Mouse (Mus musculus) heart, embryonic 14.5 days (tissue): ENCODE data around the gene Krt90. TPM values are rescaled to one million over a fixed set of nuclear protein-coding genes. Genes with fewer than 3 reads are reported as not detected.

Experiments used
- ATAC-seq: fragments of 200-750 bp; cut with Nextera tagmentation; 2 replicates; pipeline ENCODE4 v1.8.0; 2017; ENCODE audit warnings: low read depth, moderate TSS enrichment; ENCODE audit not compliant: insufficient number of reproducible peaks, insufficient read depth, low FRiP score
- H3K27ac ChIP-seq, 2 experiments: fragments of 200-500 bp in 1 of 2; fragments of 300-500 bp in 1 of 2; sonication (generic) in 1 of 2; replicated peaks in 1 of 2; 2 replicates each; pipeline ENCODE4 v1.5.1; 2012 to 2014; ENCODE audit warnings: low read depth in 2 of 2, low read length in 2 of 2, control low read depth in 1 of 2, mild to moderate bottlenecking in 1 of 2, mixed read lengths in 1 of 2; ENCODE audit not compliant: control insufficient read depth in 1 of 2, insufficient read depth in 1 of 2
- H3K27me3 ChIP-seq: fragments of 300-500 bp; sonication (generic); 2 replicates; pipeline ENCODE4 v1.6.1; 2014; ENCODE audit warnings: mild to moderate bottlenecking, low read length, control low read depth; ENCODE audit not compliant: control insufficient read depth, insufficient read depth
- H3K36me3 ChIP-seq: fragments of 300-500 bp; sonication (generic); 2 replicates; pipeline ENCODE4 v1.6.1; 2014; ENCODE audit warnings: mild to moderate bottlenecking, control low read depth, low read length, mixed read lengths; ENCODE audit not compliant: control insufficient read depth, insufficient read depth
- H3K4me1 ChIP-seq, 2 experiments: fragments of 200-500 bp in 1 of 2; fragments of 300-500 bp in 1 of 2; sonication (generic) in 1 of 2; 2 replicates each; pipeline ENCODE4 v1.6.1; 2012 to 2014; ENCODE audit warnings: low read length in 2 of 2, control low read depth in 1 of 2, mixed read lengths in 1 of 2; ENCODE audit not compliant: control insufficient read depth in 2 of 2, insufficient read depth in 2 of 2
- H3K4me2 ChIP-seq: fragments of 300-500 bp; sonication (generic); 2 replicates; pipeline ENCODE4 v1.6.1; 2014; ENCODE audit warnings: mild to moderate bottlenecking, low read length
- H3K4me3 ChIP-seq, 2 experiments: fragments of 200-500 bp in 1 of 2; fragments of 300-500 bp in 1 of 2; sonication (generic) in 1 of 2; 2 replicates each; pipeline ENCODE4 v1.5.1; 2012 to 2014; ENCODE audit warnings: low read length in 2 of 2, mild to moderate bottlenecking in 2 of 2, control low read depth in 1 of 2, low read depth in 1 of 2, moderate library complexity in 1 of 2; ENCODE audit not compliant: control insufficient read depth in 1 of 2, insufficient read depth in 1 of 2
- H3K9ac ChIP-seq: fragments of 300-500 bp; sonication (generic); 2 replicates; pipeline ENCODE4 v1.6.1; 2014; ENCODE audit warnings: mild to moderate bottlenecking, low read length
- H3K9me3 ChIP-seq: fragments of 300-500 bp; sonication (generic); 2 replicates; pipeline ENCODE4 v1.6.1; 2016; ENCODE audit warnings: low read length, control low read depth; ENCODE audit not compliant: control insufficient read depth
- WGBS: fragments of 180-500 bp; shearing (Covaris S2); extraction: QIAGEN DNeasy Blood & Tissue Kit; methylation state at CpG from one replicate; pipeline ENCODE4 v1.1.7; 2014; 5-methylcytosine and 5-hydroxymethylcytosine counted together
- polyA plus RNA-seq: library from polyadenylated mRNA; unstranded; fragments of >200 nt; fragmentation: Nextera tagmentation; extraction: Ambion mirVana; gene quantifications from 2 replicates; pipeline ENCODE4 v1.2.1, GENCODE M21; 2014

Krt90 gene
- polyA plus RNA-seq = not detected in 2 replicates

DNA sequence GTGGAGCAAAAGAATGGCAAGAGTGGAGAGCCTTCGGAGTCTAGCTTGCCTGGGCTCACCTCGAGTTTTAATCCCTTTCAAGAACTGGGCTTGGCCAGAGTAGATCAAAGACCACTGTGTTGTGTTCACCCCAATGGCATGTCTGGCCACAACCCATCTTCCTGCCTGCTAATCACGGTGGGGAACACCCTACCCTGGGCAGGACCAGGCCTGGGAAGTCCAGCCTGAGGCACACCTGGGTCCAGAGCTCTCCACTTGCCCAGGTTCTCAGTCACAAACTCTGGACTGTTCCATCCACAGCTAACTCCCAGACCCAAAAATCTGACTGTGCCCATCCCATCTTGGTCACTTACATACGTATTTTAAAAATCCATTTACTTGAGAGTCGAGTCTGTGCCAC is at the start of gene Krt90:
Krt90 (minus strand) TSS at position 101 of the 400 bp plus-strand sequence.
- 0 out of 2 replicates have a peak, but pooled peaks cover 2% of the 10 kb centered on the region for H3K27me3 ChIP-seq
- no peak within 1 kb of the TSS for H3K4me3 ChIP-seq
- no peak within 1 kb of the TSS for H3K4me2 ChIP-seq
- no peaks in the 10 kb centered on the region for H3K36me3 ChIP-seq
- no peak for ATAC-seq
- no peak within 1 kb of the TSS for H3K9ac ChIP-seq
- H3K4me1 ChIP-seq = no peaks in the 10 kb centered on the region; a peak in 1 of 4 replicates
- H3K27ac ChIP-seq = no peak within 1 kb of the TSS
- H3K9me3 ChIP-seq = no peaks in the 10 kb centered on the region
- 62% methylated on average over 5 of the region's 5 CpGs for WGBS

DNA sequence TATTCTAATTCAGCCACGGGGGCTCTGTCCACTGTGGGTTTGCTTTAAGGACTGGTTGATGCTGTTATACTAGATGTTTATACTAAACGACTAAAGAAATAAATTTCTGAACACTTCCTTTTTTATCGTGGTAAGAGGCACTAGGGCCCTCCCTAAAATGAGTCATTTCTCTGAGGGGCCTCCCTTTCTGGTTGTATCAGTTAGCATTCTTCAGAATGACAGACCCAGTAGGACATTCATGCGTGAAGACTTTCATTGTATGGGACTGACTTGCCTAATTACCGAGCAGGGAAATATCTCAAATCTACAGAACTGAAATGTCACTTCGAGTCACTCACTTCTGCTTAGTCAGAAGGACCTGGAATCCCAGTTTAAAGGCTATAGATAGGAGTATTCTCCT is 36.4 kb upstream of the Krt90 start:
- Histone ChIP-seq H3K27ac (no peak overlapping the region), H3K4me3 (no peak overlapping the region), H3K9me3 (no peaks in the 10 kb centered on the region), H3K36me3 (no peaks in the 10 kb centered on the region), H3K4me2 (no peak overlapping the region), H3K9ac (no peak overlapping the region), H3K27me3 (no peaks in the 10 kb centered on the region), H3K4me1 (no peaks in the 10 kb centered on the region)
- 59% methylated on average over 6 of the region's 6 CpGs for WGBS
- ATAC-seq = no peak

DNA sequence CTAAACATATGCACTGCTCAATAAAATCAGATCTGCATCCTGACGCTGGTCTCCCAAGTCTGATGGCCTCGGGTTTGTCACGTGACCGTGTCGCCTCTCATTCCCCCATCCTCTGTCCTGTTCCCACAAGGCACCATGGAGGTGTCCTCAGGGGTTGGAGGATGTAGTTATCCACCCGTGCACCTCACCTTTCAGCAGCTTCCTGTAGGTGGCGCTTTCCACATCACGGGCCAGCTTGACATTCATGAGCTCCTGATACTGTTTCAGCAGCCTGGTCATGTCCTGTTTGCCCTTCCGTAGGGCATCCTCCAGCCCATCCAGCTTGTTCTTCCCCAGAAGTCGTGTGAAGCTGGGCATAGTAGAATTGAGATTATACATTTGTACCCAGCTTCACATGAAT is 25.5 kb upstream of the Krt90 start:
- 73% methylated on average over 10 of the region's 10 CpGs for WGBS

GRCm38 (mm10) chr15:101584456-101584855 is 21.7 kb upstream of the Krt90 start:
- H3K27me3 ChIP-seq = no peaks in the 10 kb centered on the region; the same call in 1 of the 2 replicates
- no peak overlapping the region for H3K4me3 ChIP-seq
- ATAC-seq = no peak
- H3K27ac ChIP-seq = no peak overlapping the region
- H3K4me1 ChIP-seq = no peaks in the 10 kb centered on the region
- no peaks in the 10 kb centered on the region for H3K9me3 ChIP-seq
- WGBS = 12% methylated on average over 2 of the region's 2 CpGs
- H3K36me3 ChIP-seq = no peaks in the 10 kb centered on the region
- H3K4me2 ChIP-seq = no peak overlapping the region
- no peak overlapping the region for H3K9ac ChIP-seq

More for the DNA sequence above, 25.5 kb upstream of the Krt90 start:
- H3K36me3 ChIP-seq = no peaks in the 10 kb centered on the region
- no peak overlapping the region for H3K9ac ChIP-seq
- ATAC-seq = no peak
- H3K4me1 ChIP-seq = no peaks in the 10 kb centered on the region
- H3K27ac ChIP-seq = no peak overlapping the region
- H3K27me3 ChIP-seq = no peaks in the 10 kb centered on the region; the same call in 1 of the 2 replicates
- no peak overlapping the region for H3K4me2 ChIP-seq
- H3K9me3 ChIP-seq = no peaks in the 10 kb centered on the region
- no peak overlapping the region for H3K4me3 ChIP-seq

DNA sequence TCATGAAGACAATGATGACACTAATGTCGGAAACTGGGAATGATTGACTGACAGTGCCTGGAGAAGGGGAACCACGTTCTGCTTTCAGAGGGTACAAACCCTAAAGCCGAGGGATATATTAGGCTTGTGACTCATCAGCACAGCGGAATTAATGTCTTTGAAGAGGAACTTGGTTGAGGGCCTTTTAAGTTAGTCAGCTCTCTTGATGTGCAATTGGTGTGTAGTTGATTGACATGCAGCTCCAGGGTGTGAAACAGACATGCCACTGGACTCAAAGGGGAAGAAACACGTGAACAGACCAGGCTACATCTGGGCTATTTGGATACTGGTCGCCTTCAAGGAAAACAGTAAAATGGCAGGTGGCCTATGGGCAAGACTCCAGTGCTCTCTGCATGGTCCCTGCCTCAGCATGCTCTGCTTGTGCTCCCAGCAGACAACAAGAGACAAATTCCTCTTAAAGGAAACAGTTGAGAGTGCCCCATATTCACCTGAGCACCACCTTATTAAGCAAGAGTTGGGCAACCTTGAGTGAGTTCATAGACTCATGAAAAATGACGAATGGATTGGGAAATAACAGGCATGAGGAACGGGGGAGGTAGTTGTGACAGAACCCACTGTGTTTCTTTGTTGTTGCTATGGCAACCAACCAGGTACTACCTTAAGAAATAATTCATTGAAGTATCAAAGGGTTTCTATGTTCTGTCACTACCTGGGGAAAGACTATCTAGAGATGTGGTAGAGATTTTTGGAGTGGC is 20.6 kb upstream of the Krt90 start:
- Histone ChIP-seq H3K4me2 (no peak overlapping the region), H3K27me3 (no peaks in the 10 kb centered on the region; the same call in 1 of the 2 replicates), H3K36me3 (no peaks in the 10 kb centered on the region), H3K4me3 (no peak overlapping the region), H3K4me1 (no peaks in the 10 kb centered on the region), H3K9me3 (no peaks in the 10 kb centered on the region), H3K9ac (no peak overlapping the region), H3K27ac (no peak overlapping the region)
- WGBS = 72% methylated on average over 8 of the region's 8 CpGs
- no peak for ATAC-seq

GRCm38 (mm10) chr15:101581701-101582100 is 19.0 kb upstream of the Krt90 start:
- no peak overlapping the region for H3K27ac ChIP-seq
- H3K4me3 ChIP-seq = no peak overlapping the region
- H3K27me3 ChIP-seq = no peaks in the 10 kb centered on the region
- H3K36me3 ChIP-seq = no peaks in the 10 kb centered on the region
- WGBS = 67% methylated on average over 3 of the region's 3 CpGs
- H3K4me1 ChIP-seq = no peaks in the 10 kb centered on the region
- H3K9ac ChIP-seq = no peak overlapping the region
- ATAC-seq = no peak
- no peaks in the 10 kb centered on the region for H3K9me3 ChIP-seq
- no peak overlapping the region for H3K4me2 ChIP-seq

DNA sequence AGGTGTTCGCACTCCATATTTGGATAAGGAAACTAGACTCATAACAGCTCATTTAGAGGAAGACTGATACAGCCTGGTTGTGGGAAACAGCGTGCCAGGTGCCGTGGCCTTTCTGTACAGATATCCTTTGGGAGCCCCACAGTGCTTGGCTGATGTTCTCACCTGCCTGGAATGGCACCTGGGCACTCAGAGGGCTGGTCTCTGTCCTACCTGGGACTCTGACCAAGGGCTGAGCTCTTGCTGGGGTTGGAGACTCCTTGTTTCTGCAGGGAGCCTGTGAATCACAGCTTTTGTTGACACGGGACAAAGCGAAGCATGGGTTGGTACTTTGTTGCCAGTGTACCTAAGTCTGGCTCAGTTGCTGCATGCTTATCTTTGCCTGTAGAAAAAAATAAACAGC is 12.8 kb upstream of the Krt90 start:
- Histone ChIP-seq H3K9me3 (no peaks in the 10 kb centered on the region), H3K27me3 (peaks cover 12% of the 10 kb centered on the region), H3K36me3 (no peaks in the 10 kb centered on the region), H3K4me3 (no peak overlapping the region), H3K4me2 (no peak overlapping the region), H3K9ac (no peak overlapping the region), H3K27ac (no peak overlapping the region), H3K4me1 (no peaks in the 10 kb centered on the region)
- WGBS = 62% methylated on average over 5 of the region's 5 CpGs
- ATAC-seq = no peak
